In the genomic region with DNA sequence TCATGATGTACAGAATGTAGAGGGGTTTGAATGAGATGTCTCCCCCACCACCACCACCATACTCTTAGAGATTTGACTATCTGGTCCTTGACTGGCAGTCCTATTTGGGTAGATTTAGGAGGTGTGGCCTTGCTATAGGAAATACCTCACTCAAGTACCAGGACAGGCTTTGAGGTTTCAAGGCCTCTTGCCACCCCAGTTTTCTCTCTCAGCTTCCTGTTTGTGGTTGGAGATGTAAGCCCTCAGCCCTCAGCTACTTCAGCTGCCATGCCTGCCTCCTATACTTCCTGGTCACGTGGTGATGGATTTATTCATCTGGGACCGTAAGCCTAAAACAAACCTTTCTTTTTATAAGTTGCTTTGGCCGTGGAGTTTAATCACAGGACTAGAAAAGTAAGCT, we compare ENCODE assay signal across 14 mouse cellular contexts.
"Had no signal": no experiment of that assay in that cellular context is flagged by ENCODE, and none has a peak within 500 bp of the region (broad histone marks: within the 10 kb centered on the region; RNA-seq: fewer than 3 reads in every experiment).

No protein-coding gene starts in this region.

- DNase-seq: kidney, postnatal 14 days; lung, embryonic 14.5 days; lung, postnatal 10 days; lung, postnatal 4 days; right cerebral cortex, adult 18-20 months; right cerebral cortex, postnatal 25 days; thymus, adult 18-20 months; thymus, postnatal 36 days had no signal

- H3K36me3 ChIP-seq: kidney, embryonic 15.5 days; limb, embryonic 10.5 days; liver, embryonic 15.5 days; midbrain, embryonic 13.5 days; neural tube, embryonic 15.5 days had no signal

- ATAC-seq: midbrain, embryonic 13.5 days had no signal

- H3K27me3 ChIP-seq: kidney, embryonic 15.5 days; liver, embryonic 15.5 days; midbrain, embryonic 13.5 days; neural tube, embryonic 15.5 days had no signal

- H3K4me3 ChIP-seq: kidney, embryonic 15.5 days; left cerebral cortex, adult 2 months; limb, embryonic 10.5 days; liver, embryonic 15.5 days; midbrain, embryonic 13.5 days; neural tube, embryonic 15.5 days had no signal
